Mouse (Mus musculus) c-Kit-negative CD71-positive TER-119-positive erythroid progenitor cells, embryonic 14.5 days (primary cell): Measurements from ENCODE around the gene Plcg2.

Source experiments
- DNase-seq: peaks from one replicate; pipeline ENCODE4 v3.0.0-alpha.2; 2013; ENCODE audit warnings: low read depth, low spot score

The Plcg2 gene

GRCm38 (mm10) chr8:117485316-117485715 lies 12.8 kb upstream of the Plcg2 start:
- no peak for DNase-seq

- DNase-seq = no peak
Observed at GRCm38 (mm10) chr8:117488246-117489005, 9.7 kb upstream of the Plcg2 start.

DNA sequence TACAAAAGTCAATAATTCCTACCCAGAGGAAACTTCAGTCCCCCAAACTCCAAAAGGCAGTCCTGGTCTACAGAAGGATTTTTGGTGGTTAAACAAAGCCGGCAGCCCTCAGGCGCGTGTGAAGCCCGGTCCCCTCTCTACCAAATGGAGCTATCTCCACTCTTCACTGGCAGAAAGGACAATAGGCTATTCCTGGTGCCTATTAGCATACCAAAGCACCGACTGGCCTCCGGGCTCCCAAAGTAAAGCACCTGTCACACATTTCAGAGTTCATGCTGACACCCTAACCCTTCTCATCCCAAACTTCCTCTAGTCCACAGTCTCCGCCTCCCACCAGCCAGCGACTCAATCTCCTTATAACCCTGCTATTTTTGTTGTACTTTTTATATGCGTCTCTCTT lies 4.5 kb upstream of the Plcg2 start:
- no peak for DNase-seq

GRCm38 (mm10) chr8:117494874-117495273 lies 3.2 kb upstream of the Plcg2 start:
- DNase-seq = no peak

DNA sequence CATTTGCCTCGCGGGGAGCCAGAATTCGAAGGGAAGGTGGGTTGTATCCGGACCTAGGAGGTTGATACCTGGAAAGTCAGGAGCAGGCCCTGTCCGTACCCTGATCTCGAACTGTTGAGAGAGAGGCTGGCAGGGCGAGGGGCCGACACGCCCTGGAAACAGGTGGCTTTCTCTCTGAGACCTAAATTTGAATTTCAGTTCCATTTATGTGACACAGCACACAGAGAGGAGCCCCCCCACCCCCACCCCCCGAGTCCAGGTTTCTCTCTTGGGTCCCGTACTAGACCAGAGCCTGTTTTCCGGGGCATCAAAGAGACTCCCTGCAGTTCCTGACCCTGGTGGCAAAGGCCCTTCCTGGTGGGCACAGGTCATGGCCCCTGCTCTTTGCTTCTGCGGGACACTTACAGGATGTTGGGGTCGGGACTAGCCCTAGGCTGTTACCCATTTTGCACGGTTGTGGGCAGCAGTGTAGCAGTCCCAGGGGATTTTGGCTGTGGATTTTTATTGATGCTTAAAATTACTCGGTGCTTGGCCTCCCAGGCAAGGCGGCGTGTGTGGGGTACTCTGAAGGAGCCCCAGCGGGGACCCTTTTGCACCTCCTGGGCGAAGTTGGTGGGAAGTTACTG lies 937 bp downstream of the Plcg2 start:
- DNase-seq = no peak

GRCm38 (mm10) chr8:117500232-117500823 lies 2.2 kb downstream of the Plcg2 start:
- DNase-seq = no peak

DNA sequence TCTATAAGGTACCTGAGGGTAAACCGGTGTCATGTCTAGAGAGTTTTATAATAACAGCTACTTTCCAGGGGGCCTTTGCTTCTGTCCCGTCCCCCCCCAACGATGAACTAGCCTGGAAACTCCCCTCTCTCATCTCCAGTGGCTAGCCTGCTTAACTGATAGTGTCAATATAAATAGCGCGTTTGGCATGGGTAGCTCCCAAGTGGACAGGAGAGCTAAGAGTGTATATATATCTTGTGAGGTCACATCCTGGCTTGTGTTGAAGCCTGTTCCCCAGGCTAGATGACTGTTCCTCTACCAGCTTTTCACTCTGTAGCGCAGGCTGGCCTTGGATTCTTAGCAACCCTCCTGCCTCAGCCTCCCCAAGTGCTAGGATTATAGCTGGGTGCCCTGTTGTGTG lies 3.2 kb downstream of the Plcg2 start:
- DNase-seq = no peak

DNA sequence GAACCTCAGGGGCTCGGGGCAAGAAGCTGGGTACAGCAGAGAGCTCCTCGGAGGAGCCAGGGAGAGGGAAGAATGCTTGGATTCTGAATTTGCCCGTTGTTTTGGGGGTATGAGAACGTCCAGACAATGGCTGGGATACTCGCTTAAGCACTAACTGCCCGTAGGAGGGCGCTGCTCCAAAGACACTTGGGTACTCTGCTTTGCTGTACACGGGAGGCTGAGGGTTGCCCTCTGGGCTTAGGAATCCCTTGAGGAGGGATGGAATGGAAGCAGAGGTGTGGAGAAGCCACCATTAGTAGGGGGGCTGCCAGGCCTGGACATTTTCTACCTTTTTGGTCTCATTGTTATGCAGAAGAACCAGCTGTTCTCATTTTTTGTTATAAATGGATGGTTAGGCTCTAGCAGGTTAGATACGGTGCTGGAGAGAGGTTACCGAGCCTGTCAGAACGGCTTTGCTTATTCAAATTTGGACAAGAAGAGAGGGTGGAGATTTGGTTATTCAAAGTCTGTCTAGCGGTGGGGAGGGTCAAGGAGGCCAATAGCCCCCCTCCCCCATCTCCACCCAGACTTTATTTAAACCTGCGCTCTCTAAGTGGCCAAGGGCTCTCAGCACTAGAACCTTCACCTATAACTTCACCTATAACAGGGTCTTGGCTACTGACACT lies 5.4 kb downstream of the Plcg2 start:
- no peak for DNase-seq

GRCm38 (mm10) chr8:117507703-117508102 lies 9.6 kb downstream of the Plcg2 start:
- DNase-seq = no peak

GRCm38 (mm10) chr8:117516876-117517565 lies 18.9 kb downstream of the Plcg2 start:
- DNase-seq = no peak

DNA sequence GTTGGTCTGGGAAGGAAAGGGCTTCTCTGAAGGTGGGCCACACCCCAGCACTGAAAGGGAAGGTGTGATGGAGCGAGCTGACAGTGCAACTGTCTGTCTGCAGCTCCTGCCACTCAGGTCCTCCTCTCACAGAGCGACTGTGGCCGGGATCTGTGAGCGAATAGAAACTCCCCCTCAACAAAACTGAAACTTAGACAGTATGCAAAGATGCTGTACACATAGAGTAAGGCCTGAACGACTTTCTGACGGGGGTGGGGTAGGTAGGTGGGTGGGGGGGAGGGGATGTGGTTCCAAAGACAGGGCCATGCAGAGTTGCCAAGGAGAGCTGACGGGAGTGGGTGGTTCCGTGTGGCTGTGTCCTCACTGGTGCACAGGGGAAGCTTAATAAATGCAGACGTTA lies 19.8 kb downstream of the Plcg2 start:
- DNase-seq = no peak

- no peak for DNase-seq
Observed at GRCm38 (mm10) chr8:117518873-117519272, 20.8 kb downstream of the Plcg2 start.

- DNase-seq = no peak
Observed at GRCm38 (mm10) chr8:117526185-117526584, 28.1 kb downstream of the Plcg2 start.

DNA sequence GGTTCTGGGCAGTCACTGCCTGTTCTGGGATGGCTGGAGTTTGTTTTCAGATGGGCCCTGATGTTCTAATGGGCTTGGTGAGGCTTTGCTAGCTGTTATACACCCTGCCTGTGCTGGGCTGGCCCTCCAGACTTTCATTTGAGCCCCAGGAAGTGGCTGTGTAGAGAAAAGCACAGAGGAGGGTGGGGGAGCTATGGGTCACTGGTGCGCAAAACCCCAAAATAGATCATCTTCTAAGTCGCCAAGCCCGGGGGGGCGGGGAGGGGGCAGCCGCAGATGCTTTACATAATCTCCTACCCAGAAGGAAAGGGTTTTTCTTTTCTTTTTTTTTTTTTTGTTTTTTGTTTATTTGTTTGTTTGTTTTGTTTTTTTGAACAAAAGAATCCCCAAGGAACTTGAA lies 29.9 kb downstream of the Plcg2 start:
- DNase-seq = no peak

- no peak for DNase-seq
Observed at GRCm38 (mm10) chr8:117529177-117529576, 31.1 kb downstream of the Plcg2 start.

DNA sequence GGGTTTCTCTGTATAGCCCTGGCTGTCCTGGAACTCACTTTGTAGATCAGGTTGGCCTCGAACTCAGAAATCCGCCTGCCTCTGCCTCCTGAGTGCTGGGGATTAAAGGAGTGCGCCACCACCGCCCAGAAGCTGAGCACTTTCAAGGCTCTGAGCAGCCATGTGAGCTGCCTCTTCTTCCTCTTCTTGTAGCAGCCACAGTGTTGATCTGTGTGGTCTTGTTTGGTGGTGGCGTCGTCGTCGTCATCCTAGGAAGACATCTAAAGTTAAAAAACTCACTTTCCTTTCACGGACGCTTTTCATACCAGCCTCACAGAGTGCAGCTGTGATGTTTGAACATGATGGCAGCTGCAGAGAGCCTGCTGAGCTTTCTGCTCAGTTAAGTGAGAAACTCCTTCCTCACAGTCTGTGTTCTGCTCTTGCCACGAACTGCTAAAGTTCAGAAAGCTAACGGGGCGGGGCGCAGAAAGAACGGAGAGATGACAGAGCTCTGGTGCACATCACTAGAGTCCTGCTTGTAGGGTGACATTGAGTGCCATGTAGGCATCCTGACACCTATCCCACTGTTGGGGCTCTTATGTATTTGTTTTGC lies 34.4 kb downstream of the Plcg2 start:
- no peak for DNase-seq

DNA sequence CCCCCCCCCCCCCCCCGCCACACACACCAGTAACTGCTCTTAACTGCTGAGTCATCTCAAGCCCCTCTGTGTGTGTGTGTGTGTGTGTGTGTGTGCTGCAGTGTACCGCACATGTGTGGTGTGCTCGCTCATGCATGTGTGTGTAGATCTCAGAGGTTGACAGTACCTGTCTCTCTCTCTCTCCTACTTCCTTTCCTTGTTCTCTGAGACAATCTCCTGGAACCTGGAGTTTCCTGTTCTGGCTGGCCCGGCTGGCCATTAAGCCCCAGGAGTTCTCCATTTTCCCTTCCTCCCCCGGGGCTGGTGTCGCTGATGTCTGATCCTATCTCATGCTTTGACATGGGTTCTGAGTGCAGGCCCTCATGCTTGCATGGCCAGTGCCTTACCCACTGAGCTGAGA lies 38.8 kb downstream of the Plcg2 start:
- no peak for DNase-seq

- no peak for DNase-seq
Observed at GRCm38 (mm10) chr8:117537751-117538150, 39.7 kb downstream of the Plcg2 start.

GRCm38 (mm10) chr8:117542951-117543350 lies 44.9 kb downstream of the Plcg2 start:
- DNase-seq = no peak

DNA sequence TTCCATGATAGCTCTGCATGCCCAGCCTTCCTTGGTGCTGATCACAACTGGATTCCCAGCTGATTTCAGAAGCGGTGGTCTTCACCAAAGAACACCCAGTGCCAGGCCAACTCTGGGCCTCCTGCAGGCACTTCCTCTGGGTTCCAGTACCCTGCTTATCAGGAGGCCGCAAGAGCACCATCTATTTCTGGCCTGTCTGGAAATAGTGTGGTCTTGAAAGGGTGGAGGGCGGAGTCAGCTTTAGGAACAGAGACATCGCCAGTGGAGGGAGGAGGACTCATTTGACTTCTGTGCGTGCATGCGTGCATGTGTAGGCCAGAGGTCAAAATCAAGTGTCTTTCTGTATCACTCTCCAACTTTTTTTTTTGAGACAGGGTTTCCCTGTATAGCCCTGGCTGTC lies 45.7 kb downstream of the Plcg2 start:
- DNase-seq = no peak

- no peak for DNase-seq
Observed at GRCm38 (mm10) chr8:117545043-117545442, 47.0 kb downstream of the Plcg2 start.

DNA sequence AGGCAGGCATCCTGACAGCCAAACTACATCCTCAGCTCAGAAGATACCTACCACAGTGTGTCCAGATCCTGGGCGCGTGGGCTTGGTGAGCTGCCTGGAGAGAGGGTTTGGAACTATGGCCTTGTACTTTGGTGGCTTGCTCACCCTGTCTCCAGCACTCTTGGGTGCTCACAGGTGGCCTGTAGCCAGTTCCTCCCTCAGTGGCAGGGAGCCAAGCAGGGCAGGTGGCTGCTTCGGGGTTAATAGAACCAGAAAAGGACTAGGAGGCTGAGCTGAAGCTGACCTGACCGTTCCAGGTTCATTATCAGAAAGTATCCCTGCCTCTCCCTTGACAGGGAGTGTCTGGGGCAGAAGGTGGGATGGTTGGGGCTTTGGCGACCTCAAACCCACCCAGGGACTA lies 48.3 kb downstream of the Plcg2 start:
- no peak for DNase-seq
